Mouse (Mus musculus) cortical plate, adult 2 months (tissue): Measurements from ENCODE around the gene Opa1. TPM values are rescaled to one million over a fixed set of nuclear protein-coding genes. Genes with fewer than 3 reads are reported as not detected.

Source experiments
- H3K27ac ChIP-seq: fragments of 200-500 bp; 2 replicates; pipeline ENCODE4 v1.5.1; 2012; ENCODE audit warnings: low read length, control low read depth, inconsistent platforms; ENCODE audit not compliant: insufficient read depth
- H3K4me1 ChIP-seq: fragments of 200-500 bp; 2 replicates; pipeline ENCODE4 v1.6.1; 2011; ENCODE audit warnings: low read length; ENCODE audit not compliant: control insufficient read depth, insufficient read depth
- H3K4me3 ChIP-seq: fragments of 200-500 bp; 2 replicates; pipeline ENCODE4 v1.5.1; 2011; ENCODE audit warnings: mild to moderate bottlenecking, low read length, control low read depth; ENCODE audit not compliant: insufficient read depth
- CTCF ChIP-seq: fragments of 200-500 bp; IDR thresholded peaks from 2 replicates; pipeline ENCODE4 v1.5.1; 2011; ENCODE audit warnings: mild to moderate bottlenecking, control low read depth, low read length; ENCODE audit not compliant: insufficient read depth; ENCODE audit errors: extremely low read depth
- POLR2A ChIP-seq: fragments of 200-500 bp; IDR thresholded peaks from 2 replicates; pipeline ENCODE4 v1.6.1; 2011; ENCODE audit warnings: mild to moderate bottlenecking, low read length, control low read depth; ENCODE audit not compliant: insufficient read depth; ENCODE audit errors: extremely low read depth
- polyA plus RNA-seq: library from polyadenylated mRNA; depleted of rRNA; stranded (reverse); fragments of >200 nt; gene quantifications from 2 replicates; pipeline ENCODE4 v1.2.3, GENCODE M21; 2012; rRNA removed

Gene Opa1
- 52.2 and 52.6 TPM in 2 replicates for polyA plus RNA-seq

- H3K4me1 ChIP-seq, result no peaks in the 10 kb centered on the region; the same call in 1 of the 2 replicates
- no peak within 1 kb of the TSS for H3K27ac ChIP-seq
- TF ChIP-seq POLR2A (peak; percentile 65; the same call in 1 of the 2 replicates), CTCF (no peak)
- peak within 1 kb of the TSS; percentile 80 for H3K4me3 ChIP-seq
Measured at GRCm38 (mm10) chr16:29579167-29579786, at the start of gene Opa1. Gene Opa1, plus strand, starts transcription at chr16:29579334.

- TF ChIP-seq POLR2A, result no peak
- TF ChIP-seq CTCF, result no peak
- Histone ChIP-seq H3K27ac (no peak overlapping the region), H3K4me3 (no peak overlapping the region), H3K4me1 (no peaks in the 10 kb centered on the region)
Measured at GRCm38 (mm10) chr16:29533641-29534040, 45.5 kb upstream of the Opa1 start.

GRCm38 (mm10) chr16:29535866-29536265, 43.3 kb upstream of the Opa1 start:
- H3K27ac ChIP-seq, result no peak overlapping the region
- H3K4me1 ChIP-seq, result no peaks in the 10 kb centered on the region
- H3K4me3 ChIP-seq, result no peak overlapping the region
- TF ChIP-seq CTCF, result no peak
- TF ChIP-seq POLR2A, result no peak

- TF ChIP-seq POLR2A, result no peak
- no peak for TF ChIP-seq CTCF
- H3K27ac ChIP-seq, result no peak overlapping the region
- no peaks in the 10 kb centered on the region for H3K4me1 ChIP-seq
- no peak overlapping the region for H3K4me3 ChIP-seq
Measured at GRCm38 (mm10) chr16:29536411-29537204, 42.5 kb upstream of the Opa1 start.

- TF ChIP-seq POLR2A, result no peak
- no peak for TF ChIP-seq CTCF
- Histone ChIP-seq H3K4me1 (no peaks in the 10 kb centered on the region), H3K27ac (peak overlapping the region; percentile 77; the same call in 1 of the 2 replicates), H3K4me3 (peak overlapping the region; percentile 23; the same call in 1 of the 2 replicates)
Measured at GRCm38 (mm10) chr16:29539906-29540305, 39.2 kb upstream of the Opa1 start.

- H3K4me3 ChIP-seq, result peak overlapping the region; percentile 1; the same call in 1 of the 2 replicates
- TF ChIP-seq CTCF, result no peak
- no peak for TF ChIP-seq POLR2A
- no peak overlapping the region for H3K27ac ChIP-seq
- H3K4me1 ChIP-seq, result no peaks in the 10 kb centered on the region
Measured at GRCm38 (mm10) chr16:29541261-29541683, 37.9 kb upstream of the Opa1 start.

- no peak for TF ChIP-seq POLR2A
- TF ChIP-seq CTCF, result no peak
- Histone ChIP-seq H3K27ac (no peak within 1 kb of the TSS), H3K4me3 (no peak within 1 kb of the TSS), H3K4me1 (no peaks in the 10 kb centered on the region)
Measured at GRCm38 (mm10) chr16:29544829-29545228, 34.3 kb upstream of the Opa1 start, which contains the start of gene Atp13a4. Gene Atp13a4, minus strand, starts transcription at chr16:29544864.

- H3K27ac ChIP-seq, result no peak overlapping the region
- H3K4me1 ChIP-seq, result no peaks in the 10 kb centered on the region
- no peak for TF ChIP-seq CTCF
- no peak for TF ChIP-seq POLR2A
- no peak overlapping the region for H3K4me3 ChIP-seq
Measured at GRCm38 (mm10) chr16:29559667-29560066, 19.5 kb upstream of the Opa1 start.

GRCm38 (mm10) chr16:29560454-29560853, 18.7 kb upstream of the Opa1 start:
- no peak overlapping the region for H3K27ac ChIP-seq
- TF ChIP-seq POLR2A, result no peak
- H3K4me1 ChIP-seq, result no peaks in the 10 kb centered on the region
- H3K4me3 ChIP-seq, result no peak overlapping the region

GRCm38 (mm10) chr16:29560869-29561268, 18.3 kb upstream of the Opa1 start:
- no peak overlapping the region for H3K4me3 ChIP-seq

More at GRCm38 (mm10) chr16:29560869-29561268, 18.3 kb upstream of the Opa1 start:
- H3K27ac ChIP-seq, result no peak overlapping the region
- no peaks in the 10 kb centered on the region for H3K4me1 ChIP-seq
- TF ChIP-seq CTCF (peak; percentile 43; the same call in 1 of the 2 replicates), POLR2A (no peak)
